Mouse (Mus musculus) spleen, postnatal 14 days (tissue): ENCODE measurements at regions not wholly inside any gene's neighbourhood (a gene's known extent, or its start where the extent isn't known, plus 50 kb on each side); places are given as distances from the start of the nearest gene placed in this dataset.

ENCODE experiments used
- DNase-seq, 2 experiments: peaks; one replicate each; pipeline ENCODE4 v3.0.0; 2021 to 2022; ENCODE audit warnings: low spot score in 2 of 2

DNA sequence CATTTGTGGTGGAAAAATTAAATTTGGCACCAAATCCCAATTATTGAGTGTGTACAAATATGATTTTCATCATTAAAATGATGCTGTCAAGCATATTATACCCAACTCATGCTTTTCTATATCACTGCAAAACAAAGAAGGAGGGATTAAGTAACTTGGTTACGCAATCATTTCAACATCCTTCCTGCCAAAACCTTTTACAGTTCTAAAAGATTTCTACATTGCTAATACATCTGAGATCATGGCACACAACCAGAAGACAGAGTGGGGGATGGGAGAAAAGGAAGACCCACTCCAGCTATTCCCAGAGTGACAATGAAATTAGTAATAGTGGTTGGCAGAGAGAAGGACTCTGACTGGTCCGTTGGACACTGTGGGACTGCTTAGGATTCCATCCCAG, 280.3 kb upstream of the Nr2f2 start:
- DNase-seq = no peak

DNA sequence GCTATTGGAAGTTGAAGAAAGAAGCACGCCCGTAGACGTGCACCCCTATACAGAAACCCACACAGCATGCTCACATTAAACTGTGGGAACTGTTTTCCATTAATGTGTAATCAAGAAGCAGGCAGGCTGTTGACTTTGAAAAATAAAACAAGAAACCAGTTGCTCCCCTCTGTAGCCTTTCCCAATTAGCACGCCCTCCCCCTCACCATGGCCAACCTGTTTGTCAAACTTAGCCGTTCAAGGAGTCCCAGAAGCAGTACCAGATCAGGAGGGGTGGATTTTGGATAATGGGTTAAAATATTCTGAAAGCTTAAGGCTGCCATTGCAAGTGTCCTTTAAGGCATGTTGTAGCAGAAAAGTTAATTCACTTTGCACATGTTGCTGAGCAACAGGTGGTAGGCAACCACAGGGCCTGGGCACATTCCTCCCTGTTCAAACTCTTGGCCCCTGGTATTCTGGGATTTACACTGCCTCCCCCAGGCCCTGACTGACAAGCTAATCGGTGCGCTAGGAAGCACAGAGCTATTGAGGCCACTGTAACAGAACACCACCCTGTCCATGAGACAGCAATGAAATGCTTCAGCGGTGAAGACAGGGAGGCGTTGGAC, 277.3 kb upstream of the Nr2f2 start:
- no peak for DNase-seq

GRCm38 (mm10) chr7:70643055-70643454, 276.5 kb upstream of the Nr2f2 start:
- DNase-seq = no peak

- no peak for DNase-seq
These were observed 274.7 kb upstream of the Nr2f2 start for GRCm38 (mm10) chr7:70641217-70641616.

DNA sequence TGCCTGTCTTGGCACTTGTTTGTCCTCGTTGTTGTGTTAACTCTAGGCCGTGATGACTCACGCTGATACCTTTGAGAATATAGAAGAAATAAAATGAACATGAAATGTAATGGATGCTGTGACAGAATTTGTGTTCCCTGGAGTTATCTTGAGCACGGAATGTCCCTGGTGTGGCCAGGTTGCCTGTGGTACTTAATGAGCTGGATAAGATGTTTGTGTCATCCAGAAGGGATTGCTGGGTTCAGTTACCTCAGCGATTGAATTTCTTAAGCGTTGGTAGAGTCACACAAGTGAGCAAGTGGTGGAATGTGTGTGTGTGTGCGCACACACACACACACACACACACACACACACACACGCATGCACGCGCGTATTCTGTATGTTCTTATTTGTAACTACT, 274.0 kb upstream of the Nr2f2 start:
- no peak for DNase-seq

- no peak for DNase-seq
These were observed 271.6 kb upstream of the Nr2f2 start for GRCm38 (mm10) chr7:70638161-70638560.

DNA sequence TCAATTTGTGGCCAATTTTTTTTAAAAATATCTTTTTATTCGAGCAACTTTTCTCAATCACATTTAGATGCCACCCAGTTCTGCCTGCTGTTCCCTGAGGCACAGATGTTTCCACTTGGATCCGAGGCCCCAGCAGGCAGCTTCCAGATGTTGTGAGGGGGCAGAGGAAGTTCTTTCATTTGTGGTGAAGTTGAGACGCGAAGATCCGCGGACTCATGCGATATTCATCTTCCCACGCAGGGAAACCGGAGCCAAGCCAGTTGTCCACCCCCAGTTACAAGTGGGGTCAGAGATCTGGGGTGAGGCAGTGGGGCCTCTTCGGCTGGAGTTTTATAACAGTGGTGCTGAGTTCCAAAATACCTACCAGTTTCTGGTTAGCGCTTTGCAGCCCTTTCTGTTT, 267.5 kb upstream of the Nr2f2 start:
- no peak for DNase-seq

DNA sequence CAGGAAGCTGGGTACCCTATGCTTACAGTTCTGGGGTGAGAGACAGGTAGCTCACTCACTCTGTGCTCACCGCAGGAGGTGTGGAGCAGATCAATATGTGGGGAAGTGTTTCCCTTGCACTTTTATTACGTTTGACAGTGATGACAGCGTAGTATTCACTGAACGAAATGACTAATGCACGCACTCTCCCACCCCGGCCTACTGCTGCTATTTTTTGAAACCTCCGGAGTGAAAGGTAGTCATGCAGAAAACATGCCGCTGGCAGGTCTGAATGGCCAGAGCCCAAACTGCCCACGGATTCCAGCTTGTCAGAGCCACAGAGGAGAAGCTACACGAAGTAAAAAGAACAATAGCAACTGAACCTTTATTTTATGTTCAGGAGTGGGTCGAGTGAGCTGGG, 267.0 kb upstream of the Nr2f2 start:
- no peak for DNase-seq

GRCm38 (mm10) chr7:70625643-70626231, 259.2 kb upstream of the Nr2f2 start:
- no peak for DNase-seq

DNA sequence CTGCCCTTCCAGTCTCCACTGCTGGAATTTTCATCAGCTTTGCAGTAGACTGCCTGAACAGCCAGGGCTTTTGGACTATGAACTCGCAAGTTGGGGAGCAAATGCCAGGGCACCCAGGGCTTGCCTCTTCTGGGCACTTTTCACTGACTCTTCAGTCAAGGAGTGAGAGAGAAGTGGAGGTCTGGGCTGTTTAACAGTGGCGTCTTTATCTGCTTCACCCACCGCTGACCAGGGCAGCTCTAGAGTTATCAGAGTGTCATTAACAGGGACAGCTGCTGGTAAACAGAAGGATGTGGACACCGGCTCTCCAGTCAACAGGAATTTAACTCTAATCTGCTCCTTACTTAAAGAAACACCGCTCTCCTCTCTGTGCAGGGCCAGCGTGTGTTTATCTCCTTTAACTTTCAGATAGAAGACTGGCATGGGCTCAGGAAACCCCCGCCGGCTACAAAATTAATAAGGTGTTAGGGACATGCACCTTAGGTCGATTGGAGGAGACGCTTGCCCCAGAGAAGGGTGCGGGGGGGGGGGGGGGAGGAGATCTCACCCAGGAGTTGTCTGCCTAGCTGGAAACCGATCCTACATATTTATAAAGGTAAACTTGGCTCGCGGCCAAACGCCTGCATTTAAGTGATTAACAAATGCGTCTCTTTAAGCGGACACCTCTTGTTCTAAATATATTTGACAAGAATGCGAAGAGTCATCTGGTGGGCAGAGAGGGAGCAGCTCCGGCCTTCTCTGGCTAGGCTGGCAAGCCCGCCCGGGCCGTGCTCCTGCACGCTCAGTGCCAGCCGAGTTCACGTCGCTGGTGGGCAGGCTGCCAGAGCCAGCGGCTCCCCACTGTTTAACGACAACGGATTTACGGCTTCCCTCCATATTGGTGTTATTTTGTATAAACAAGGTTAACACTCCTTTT, 258.4 kb upstream of the Nr2f2 start:
- no peak for DNase-seq

DNA sequence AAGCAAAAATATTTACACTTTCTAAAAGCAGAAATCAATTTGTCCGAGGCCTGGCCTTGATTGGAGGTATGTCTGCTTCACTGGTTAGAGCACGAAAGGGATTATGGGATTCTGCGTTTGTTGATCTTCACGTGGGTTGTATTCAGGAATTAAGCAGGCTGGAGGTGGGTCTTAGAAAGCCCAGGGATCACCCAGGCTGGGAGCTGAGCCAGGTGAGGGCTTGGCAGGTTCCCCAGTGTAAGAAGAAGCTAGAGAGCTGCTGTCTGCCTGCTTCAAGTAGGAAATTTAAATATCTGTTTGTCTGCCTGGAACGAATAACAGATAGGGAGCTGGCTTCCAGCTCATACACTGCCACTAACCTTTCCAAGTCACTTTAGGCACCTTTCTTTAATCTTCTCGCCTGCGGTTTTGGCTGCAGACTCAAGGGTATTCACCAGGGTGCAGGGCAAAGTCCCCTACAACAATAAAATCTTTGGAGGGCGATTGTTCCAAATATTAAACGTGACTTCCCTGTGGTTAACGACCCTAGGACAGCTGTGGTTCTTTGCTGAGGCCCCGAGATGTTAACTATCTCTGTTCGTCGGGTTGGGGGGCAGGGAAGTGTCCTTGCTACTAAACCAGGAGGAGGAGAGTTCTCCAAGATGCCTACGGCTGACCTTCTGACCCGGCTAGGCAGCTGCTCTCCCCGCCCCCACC, 257.6 kb upstream of the Nr2f2 start:
- DNase-seq = no peak

DNA sequence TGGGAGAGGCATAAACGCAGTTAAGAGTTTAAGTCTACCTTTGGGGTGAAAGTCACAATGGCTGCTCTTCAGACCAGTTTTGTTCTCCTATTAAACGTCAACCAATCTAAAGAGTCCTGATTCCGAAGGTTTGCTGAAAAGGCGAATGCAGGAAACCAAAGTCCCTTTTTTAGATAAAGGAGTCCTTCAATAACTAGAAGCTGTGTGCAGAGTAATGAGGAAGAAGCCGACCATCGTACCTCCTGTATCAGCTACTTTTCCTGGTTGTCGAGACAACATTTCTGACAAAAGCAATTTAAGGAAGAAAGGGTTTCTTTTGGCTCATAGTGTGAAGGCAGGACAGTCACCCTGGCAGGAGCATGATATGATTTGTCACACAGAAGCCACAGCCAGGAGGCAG, 252.9 kb upstream of the Nr2f2 start:
- no peak for DNase-seq

- no peak for DNase-seq
These were observed 251.7 kb upstream of the Nr2f2 start for GRCm38 (mm10) chr7:70618270-70618669.

DNA sequence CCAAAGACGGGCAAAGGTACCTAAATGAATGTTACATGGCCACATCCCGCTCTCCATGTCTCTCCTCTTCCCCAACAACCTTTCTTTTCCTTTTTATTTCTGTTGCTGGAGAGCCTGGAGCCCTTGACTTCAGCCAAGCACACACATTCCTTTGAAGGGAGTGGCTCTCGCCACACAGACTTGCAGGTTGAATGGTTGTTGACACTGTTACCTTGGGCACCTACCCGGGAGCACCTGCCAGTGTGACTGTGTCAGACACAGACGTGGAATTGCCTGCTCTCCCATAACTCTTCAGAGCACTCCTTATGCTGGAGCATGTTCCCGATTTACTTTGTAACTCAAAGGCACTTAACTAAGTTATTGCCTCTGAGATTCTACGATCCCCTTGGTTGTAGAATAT, 240.0 kb upstream of the Nr2f2 start:
- no peak for DNase-seq

DNA sequence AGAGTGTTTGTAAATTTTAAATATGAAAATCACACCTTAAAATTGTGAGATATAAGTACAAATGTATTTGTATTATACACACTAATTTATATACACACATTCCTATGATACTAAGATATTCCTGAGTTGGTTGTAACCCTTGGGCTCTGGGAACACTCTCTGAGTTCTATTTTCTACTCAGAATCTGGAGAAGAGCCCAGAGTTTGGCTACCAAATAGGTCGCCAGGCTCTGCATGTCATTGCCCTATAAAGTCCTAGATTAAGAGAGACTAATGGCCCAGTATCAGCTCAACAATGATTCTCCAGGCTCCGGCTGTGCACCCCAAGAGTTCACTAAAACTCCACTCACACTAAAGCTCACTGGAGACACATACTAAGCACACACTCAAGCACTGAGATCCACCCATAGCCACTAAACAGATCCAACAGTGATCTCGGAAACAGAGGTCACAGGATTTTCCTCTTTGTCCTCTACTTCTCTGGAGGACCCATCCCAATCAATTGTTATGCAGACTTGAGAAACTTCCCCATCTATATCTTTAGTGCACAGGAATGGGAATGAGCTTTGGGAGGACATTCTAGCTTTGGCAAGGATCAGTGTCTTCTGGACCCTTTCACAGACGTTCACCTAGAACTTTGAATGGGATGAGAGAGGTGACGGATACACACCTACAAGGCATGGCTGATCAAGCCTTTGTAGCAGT, 238.1 kb upstream of the Nr2f2 start:
- no peak for DNase-seq

DNA sequence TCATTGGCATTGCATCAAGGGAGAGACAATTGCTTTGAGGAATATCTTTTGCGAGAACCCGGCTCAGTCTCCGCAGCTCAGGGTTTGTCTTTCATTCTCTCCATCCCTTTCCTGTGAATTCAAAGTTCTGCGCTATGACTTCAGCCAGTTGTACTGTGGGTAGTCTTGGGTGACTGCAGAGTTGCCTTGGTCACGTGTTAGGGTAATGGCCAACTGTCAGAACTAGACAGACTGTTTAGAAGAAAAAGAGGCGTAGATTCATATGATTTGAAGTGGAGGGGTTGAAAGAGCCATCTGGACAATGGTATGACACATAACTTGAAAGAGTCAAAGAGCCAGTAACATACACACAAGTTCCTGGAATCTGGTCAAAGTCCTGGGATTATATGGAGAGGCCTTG, 226.5 kb upstream of the Nr2f2 start:
- no peak for DNase-seq

DNA sequence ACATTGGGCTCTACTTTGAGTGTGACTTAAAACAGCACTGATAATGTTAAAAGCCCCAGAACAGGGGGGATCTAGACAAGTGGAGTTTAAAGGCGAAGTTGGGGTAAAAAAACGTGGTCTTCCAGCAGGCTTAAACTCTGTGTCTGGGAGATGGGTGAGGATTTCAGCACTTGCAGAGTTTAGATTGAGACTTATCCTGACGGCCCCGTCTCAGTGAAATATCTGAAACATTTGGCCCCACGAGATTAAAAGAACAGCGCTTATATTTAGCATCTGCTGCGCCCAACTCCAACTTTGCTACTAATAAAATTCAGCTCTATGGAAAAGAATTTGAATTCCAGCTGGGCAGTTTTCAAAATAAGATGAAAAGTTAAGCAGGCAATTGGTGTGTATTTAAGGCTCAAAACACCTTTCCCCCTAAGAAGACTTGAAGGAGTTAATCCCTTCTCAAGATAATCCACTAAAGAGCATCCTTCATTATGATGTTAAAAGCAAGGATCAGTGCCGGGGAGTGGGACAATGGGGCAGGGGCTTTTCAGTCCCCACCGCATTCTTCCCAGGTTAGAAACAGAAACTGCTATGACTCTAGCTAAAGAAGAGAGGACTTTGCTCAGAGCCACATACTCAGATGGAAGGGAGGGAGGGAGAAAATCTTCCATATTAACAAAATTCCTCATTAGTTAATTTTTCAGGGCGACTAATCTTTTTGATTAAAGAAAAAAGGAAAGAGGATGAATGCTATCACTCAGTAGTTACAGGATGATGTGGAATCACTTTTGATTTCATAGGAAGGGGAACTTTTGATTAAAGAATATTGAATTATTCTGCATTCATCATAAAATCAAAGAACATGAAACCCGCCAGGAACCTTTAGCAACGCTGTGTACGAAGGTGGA, 225.1 kb upstream of the Nr2f2 start:
- DNase-seq = no peak

GRCm38 (mm10) chr7:70589713-70590112, 223.2 kb upstream of the Nr2f2 start:
- DNase-seq = no peak

DNA sequence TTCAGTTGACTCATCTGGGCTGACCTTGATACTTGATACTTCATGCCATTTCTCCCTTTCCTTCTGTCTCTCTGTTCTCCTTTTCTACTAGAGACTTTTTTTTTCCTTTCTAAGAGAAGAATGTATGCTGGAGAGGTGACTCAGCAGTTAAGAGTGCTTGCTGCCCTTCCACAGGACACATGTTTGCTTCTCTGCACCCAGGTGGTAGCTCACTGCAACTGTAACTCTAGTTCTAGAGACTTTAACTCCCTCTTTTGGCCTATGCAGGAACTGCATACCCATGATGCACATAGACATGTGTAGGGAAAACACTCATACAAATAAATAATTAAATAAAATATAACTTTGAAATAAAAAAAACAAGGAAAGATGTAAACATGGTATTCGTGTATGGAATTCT, 221.5 kb upstream of the Nr2f2 start:
- no peak for DNase-seq

GRCm38 (mm10) chr7:70584480-70584879, 217.9 kb upstream of the Nr2f2 start:
- no peak for DNase-seq
